8 mouse cellular contexts compared by ENCODE assay signal in genomic region chr2:164918325-164918724, GRCm38 (mm10). TPM values are rescaled to one million over a fixed set of nuclear protein-coding genes. Genes with fewer than 3 reads are reported as not detected.
DNase-seq lines count a peak whose midpoint lies in the region; ATAC-seq and TF ChIP-seq lines count a peak whose summit lies in the region.

No protein-coding gene starts in this region.

- no peak overlapping the region for H3K4me2 ChIP-seq in liver, embryonic 12.5 days

- intact Hi-C loops in gastrocnemius, adult 2 months (cut with DNase I) = loop anchor here (5.0 kb wide), 1 partner anchor 99 kb away; no protein-coding TSS in a partner anchor

- no peaks in the 10 kb centered on the region for H3K9me3 ChIP-seq in liver, embryonic 12.5 days (replicated peaks)

- H3K4me3 ChIP-seq in gastrocnemius, adult 2 months = no peak overlapping the region
- H3K4me3 ChIP-seq in liver, embryonic 12.5 days = no peak overlapping the region

- H3K36me3 ChIP-seq in liver, embryonic 12.5 days = peaks cover 26% of the 10 kb centered on the region

- no peak for DNase-seq in gastrocnemius, adult 2 months
- DNase-seq in gastrocnemius, adult 18-20 months (ENCODE audit: low spot score) = no peak
- peak; percentile 70 for DNase-seq in 3T3-L1 (ENCODE audit: low read depth, low spot score)
- DNase-seq in T-cell, adult 2 months (ENCODE audit: low spot score) = peak; percentile 58
- no peak for DNase-seq in ovary, postnatal 14 days (ENCODE audit: low spot score)
- no peak for DNase-seq in heart, adult 9 months (ENCODE audit: low spot score in 2 of 2)
- no peak for DNase-seq in gastrocnemius, postnatal 10 days

- 0 out of 2 replicates have a peak, but pooled peaks cover 3% of the 10 kb centered on the region for H3K27me3 ChIP-seq in liver, embryonic 12.5 days (replicated peaks)

- peaks cover 19% of the 10 kb centered on the region for H3K4me1 ChIP-seq in liver, embryonic 12.5 days

- TF ChIP-seq CTCF in gastrocnemius, adult 2 months (IDR thresholded peaks at IDR 0.05) = peak; percentile 52

- ATAC-seq in liver, embryonic 12.5 days = 0 out of 2 replicates have a peak, but pooled peaks have one; percentile 8

- H3K27ac ChIP-seq in gastrocnemius, adult 2 months = no peak overlapping the region
- H3K27ac ChIP-seq in liver, embryonic 12.5 days = no peak overlapping the region

- H3K9ac ChIP-seq in liver, embryonic 12.5 days = no peak overlapping the region

- WGBS in liver, embryonic 12.5 days (ENCODE audit: insufficient replicate concordance) = 59% methylated on average over 5 of the region's 5 CpGs

RNA-seq across cellular contexts. Expression of gene Zfp335, which starts 6.8 kb away (rescaled TPM):
- total RNA-seq in gastrocnemius, adult 2 months (2021) = 10 to 100 TPM in 1 of 2 experiments, 1 to 10 TPM in 1; 9.7 to 10.5 TPM
- 1 to 10 TPM; 7.4 to 8.4 TPM for total RNA-seq in gastrocnemius, adult 18-20 months (2021)
- 10.5 and 11.2 TPM in 2 replicates for polyA plus RNA-seq in liver, embryonic 12.5 days (2016; fragmentation: Nextera tagmentation; extraction: Ambion mirVana)
- total RNA-seq in gastrocnemius, postnatal 10 days (2021) = 10 to 100 TPM in 1 of 2 experiments, 1 to 10 TPM in 1; 8.5 to 11.0 TPM

RNA-seq across cellular contexts. Expression of gene Mmp9, which starts 22.3 kb away (rescaled TPM):
- 1 to 10 TPM in 1 of 2 experiments, under 1 TPM in 1; 0.46 to 1.1 TPM for total RNA-seq in gastrocnemius, adult 2 months (2021)
- total RNA-seq in gastrocnemius, adult 18-20 months (2021) = under 1 TPM; 0.43 to 0.85 TPM
- polyA plus RNA-seq in liver, embryonic 12.5 days (2016; fragmentation: Nextera tagmentation; extraction: Ambion mirVana) = 1.9 TPM in 2 replicates
- 10 to 100 TPM in 1 of 2 experiments, 1 to 10 TPM in 1; 1.2 to 96.6 TPM for total RNA-seq in gastrocnemius, postnatal 10 days (2021)

RNA-seq across cellular contexts. Expression of gene Pcif1, which starts 39.2 kb away (rescaled TPM):
- 10 to 100 TPM; 25.6 TPM for total RNA-seq in gastrocnemius, adult 2 months (2021)
- 10 to 100 TPM; 26.3 to 28.6 TPM for total RNA-seq in gastrocnemius, adult 18-20 months (2021)
- 48.6 and 51.5 TPM in 2 replicates for polyA plus RNA-seq in liver, embryonic 12.5 days (2016; fragmentation: Nextera tagmentation; extraction: Ambion mirVana)
- total RNA-seq in gastrocnemius, postnatal 10 days (2021) = 10 to 100 TPM; 31.2 to 34.3 TPM

RNA-seq across cellular contexts. Expression of gene Slc12a5, which starts 42.3 kb away (rescaled TPM):
- total RNA-seq in gastrocnemius, adult 2 months (2021) = under 1 TPM; 0.36 to 0.53 TPM
- under 1 TPM; 0.40 to 0.55 TPM for total RNA-seq in gastrocnemius, adult 18-20 months (2021)
- polyA plus RNA-seq in liver, embryonic 12.5 days (2016; fragmentation: Nextera tagmentation; extraction: Ambion mirVana) = 0.50 and 0.63 TPM in 2 replicates
- total RNA-seq in gastrocnemius, postnatal 10 days (2021) = 1 to 10 TPM; 1.4 to 1.5 TPM

Comparison
In these comparisons a context has a peak if more than half of its experiments do, and no peak if none do; other contexts are left out.
1. DNase-seq: peak in 3T3-L1 (single experiment) and T-cell, adult 2 months (single experiment); none in gastrocnemius, adult 2 months (single experiment), gastrocnemius, adult 18-20 months (single experiment), ovary, postnatal 14 days (single experiment), heart, adult 9 months (0 of 2) and gastrocnemius, postnatal 10 days (single experiment).